Mouse (Mus musculus) testis, postnatal 10 days (tissue): ENCODE data around the gene Bmp7.
A peak's percentile ranks its signal among the peaks of the same experiment; 100 is the strongest.

ENCODE experiments used
- DNase-seq: peaks from one replicate; pipeline ENCODE4 v3.0.0; 2021; ENCODE audit warnings: low spot score

The Bmp7 gene

DNA sequence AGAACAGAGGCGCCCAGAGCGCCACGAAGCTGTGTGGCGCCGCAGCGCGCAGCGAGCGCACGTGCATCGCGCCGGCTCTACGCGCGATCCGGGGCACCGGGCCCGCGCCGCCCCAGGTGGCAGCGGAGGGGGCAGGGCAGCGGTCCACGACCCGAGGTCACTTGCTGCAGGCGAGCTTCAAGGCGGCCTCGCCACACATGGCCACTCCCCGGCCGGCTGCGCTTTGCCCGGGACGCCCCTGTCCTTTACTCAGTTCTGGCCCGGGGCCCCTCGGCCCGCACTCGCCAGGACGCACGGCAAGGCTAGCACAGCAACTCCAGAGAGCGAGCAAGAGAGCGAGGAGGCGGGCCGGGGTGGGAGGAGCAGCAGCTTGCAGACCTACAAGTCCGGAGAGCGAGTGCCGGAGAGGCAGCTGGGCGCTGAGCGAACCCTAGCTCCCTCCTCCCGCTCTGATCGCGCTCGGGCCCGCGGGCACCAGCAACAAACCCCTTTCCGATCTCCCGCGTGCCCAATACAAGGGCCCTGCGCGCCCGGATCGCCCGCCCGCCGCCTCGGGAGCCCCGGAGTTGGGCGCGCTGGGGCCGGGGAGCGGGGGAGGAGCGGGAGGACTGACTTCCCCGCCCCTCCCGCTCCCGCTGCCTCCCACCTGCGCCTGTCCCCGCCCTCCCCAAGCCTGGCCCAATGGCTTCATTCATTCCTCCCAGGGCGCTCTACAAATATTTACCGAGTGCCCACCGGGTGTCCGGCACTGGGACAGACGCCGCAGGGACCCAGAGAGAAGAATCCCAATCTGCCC, at the start of gene Bmp7:
TSS of gene Bmp7 (minus strand) at position 319 of the 796 bp plus-strand sequence.
- DNase-seq = peak; percentile 75

DNA sequence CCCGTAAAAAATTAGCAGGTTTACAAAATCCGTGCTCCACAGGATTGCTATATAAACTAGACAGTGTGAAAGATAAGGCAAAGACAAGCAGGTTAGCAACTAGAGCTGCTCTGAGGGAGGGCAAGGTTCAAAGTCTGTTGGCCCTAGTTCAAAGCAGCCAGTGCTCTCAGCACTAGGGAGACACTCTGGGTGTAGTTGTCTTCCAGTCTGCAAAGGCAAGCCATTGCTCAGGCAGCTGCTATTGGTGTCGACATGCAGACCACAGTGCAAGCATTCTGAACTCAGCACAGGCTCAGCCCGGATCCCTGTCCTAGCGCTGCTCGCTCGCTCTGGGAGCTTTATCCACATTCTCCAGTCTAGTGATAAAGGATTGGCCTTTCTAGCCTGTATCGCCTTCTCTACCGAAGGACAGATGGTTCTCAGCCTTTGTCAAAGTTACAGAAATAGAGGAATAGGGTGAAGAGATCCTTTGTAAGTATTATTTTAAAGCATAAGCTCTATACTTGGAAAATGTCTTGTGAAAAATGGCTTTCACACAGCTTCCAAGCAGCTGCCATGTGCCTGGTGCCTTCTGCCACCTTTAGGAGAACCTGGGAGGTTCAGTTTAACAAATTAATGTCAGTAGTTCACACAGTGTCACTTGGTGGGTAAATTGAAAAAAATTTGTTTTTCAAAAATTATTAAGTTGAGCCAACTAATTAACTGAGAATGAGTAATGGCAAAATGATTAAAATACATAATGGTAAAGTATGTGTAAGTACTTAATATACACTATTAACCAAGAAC, 42.8 kb upstream of the Bmp7 start:
- DNase-seq = no peak

GRCm38 (mm10) chr2:172979666-172980345, 39.7 kb upstream of the Bmp7 start:
- DNase-seq = no peak

- no peak for DNase-seq
These were observed 38.1 kb upstream of the Bmp7 start for GRCm38 (mm10) chr2:172978131-172978633.

DNA sequence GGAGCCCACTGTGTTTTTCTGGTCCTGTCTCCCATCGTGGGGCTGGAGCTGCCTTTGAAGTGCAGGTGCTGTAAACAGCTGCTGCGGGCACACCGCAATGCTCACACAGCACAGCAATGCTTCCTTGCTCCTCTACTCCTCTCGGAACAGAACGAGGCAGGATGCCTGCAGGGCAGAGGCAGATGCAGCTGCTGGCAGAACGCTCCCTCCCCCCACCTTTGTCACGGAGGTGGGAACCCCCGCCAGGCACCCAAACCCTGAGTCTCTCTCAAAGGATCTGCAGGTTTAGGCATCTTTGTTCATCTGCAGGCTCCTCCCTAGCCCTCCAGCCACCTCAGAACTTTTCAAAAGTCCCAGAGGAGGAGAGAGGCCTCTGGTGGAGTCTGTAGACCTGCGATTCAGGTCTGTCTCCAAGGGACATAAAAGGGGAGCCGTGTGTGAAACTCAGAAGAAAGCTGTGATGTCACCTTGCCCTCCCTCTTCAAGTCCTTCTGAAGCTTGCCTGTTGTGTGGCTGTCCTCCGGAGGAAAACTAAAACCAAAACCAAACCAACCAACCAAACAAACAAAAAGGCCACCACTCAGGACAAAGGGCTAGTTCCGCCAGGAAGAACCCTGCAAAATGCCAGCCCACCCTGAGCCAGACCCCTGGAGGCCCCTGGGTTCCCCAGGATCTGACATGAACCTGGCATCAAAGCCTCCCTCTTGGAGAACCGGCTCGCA, 37.4 kb upstream of the Bmp7 start, which contains the start of gene Spo11:
TSS of gene Spo11 (plus strand) at position 292 of the 722 bp plus-strand sequence.
- DNase-seq = no peak

DNA sequence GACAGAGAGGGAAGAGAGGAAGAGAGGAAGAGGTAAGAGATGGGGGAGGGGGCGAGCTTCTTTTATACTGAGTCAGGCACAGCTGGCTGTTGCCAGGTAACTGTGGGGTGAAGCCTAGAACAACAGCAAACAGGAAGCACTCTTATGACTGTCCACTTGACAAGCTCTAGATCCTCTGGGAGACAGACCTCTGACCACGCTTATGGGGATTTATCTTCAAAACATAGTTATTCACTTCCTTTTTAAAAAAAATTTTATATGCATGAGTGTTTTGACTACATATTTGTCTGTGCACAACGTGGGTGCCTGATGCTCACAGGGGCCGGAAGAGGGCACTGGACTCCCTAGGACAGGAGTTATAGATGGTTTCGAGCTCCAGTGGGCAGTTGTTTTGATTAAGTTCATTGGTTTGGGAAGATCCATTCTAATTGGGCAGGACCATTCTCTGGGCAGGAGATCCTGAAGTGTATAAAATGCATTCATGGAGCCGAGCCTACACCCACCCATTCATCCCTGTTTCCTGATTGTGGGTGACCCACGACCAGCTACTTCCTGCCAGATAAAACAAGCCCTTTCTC, 36.6 kb upstream of the Bmp7 start:
- DNase-seq = no peak

- DNase-seq = no peak
These were observed 35.0 kb upstream of the Bmp7 start for GRCm38 (mm10) chr2:172975159-172975558.

GRCm38 (mm10) chr2:172974701-172975100, 34.6 kb upstream of the Bmp7 start:
- DNase-seq = no peak

DNA sequence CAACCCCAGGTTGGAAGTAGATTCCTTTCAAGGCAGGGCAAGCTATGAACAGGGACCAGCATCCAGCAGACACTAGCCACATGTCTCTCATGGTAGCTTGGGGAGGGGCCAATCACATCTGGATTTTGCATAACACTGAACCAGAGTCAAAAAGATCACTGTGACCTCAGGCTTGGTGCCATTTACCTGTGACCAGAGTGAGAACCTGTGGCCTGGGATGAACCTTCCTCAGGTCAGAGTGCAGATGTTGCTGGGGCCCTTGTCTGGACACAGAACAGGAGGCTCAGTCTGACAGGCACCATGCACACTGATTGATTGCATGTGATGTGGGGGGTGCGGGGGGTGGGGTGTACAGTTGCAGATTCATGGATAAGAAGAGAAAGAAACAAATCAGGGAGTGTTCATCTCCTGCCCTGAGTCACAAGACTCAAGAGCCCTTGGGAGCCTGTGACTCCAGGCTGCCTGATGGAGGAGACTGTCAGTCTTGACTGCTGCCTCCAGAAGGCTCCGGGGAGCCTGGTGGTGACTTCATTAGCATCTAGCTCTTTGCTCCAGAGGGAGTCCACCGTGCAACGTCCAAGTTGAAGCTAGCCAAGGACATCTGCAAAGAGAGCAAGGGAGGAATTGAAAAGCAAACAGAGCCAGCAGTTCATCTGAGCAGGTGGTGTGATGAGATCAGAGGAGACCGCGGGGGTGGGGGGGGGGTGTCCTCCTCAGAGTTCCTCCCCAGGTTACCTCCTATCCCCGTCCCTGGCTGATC, 33.9 kb upstream of the Bmp7 start:
- DNase-seq = no peak

DNA sequence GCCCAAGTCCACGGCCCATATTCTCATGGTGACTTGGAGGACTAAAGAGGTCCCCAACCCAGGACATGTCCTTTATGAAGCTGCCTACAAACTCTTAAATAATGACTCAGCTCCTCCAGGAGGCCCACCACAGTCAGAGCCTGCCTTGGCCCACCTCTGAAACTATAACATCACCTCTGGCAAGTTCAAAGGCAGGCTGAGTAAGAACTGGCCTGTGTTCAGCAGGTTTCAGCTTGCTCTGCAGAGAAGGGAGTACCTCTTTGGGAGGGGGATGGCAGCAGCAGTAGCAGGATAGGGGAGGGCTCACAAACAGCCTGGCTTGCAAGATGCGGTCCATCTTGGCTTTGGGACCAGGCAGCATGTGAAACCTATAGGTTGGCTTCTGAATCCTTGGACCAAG, 31.7 kb upstream of the Bmp7 start:
- no peak for DNase-seq

- DNase-seq = no peak
These were observed 26.4 kb upstream of the Bmp7 start for GRCm38 (mm10) chr2:172966480-172966879.

DNA sequence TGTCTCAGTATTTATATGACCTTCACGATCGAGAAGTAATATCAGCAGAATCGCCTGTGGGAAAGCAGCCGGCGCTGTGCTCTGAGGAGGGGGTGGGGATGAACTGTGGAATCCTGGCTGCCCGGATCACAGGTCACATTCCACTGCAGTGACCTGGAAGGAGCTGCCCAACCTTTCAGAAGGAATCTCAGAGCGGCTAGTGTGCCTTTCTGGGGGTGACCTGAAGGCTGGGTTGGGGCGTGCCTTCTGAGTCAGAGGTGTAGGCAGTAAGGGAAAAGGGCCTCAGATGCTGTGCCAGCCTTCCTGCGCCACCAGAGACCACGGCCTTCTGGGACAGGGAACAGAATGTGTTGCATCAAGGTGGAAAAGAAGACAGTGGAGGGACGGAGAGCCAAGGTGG, 25.1 kb upstream of the Bmp7 start:
- DNase-seq = no peak

- DNase-seq = no peak
These were observed 21.1 kb upstream of the Bmp7 start for GRCm38 (mm10) chr2:172961211-172961610.

DNA sequence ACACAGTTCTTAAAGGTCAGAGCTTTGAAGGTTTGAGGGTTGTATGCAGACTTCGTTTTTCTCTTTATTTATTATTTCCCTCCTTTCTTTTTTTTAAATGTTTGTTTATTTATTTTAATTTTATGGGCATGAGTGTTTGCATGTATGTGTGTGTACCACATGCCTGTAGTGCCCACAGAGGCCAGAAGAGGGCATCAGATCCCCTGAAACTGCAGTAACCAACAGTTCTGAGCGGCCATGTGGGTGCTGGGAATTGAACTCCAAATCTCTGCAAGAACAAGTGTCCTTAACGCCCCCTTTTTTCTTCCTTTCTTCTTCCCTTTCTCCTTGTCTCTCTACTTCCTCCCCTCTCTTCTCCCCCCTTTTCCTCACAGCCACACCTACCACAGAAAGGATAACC, 20.2 kb upstream of the Bmp7 start:
- no peak for DNase-seq

- no peak for DNase-seq
These were observed 19.1 kb upstream of the Bmp7 start for GRCm38 (mm10) chr2:172959006-172959768.

DNA sequence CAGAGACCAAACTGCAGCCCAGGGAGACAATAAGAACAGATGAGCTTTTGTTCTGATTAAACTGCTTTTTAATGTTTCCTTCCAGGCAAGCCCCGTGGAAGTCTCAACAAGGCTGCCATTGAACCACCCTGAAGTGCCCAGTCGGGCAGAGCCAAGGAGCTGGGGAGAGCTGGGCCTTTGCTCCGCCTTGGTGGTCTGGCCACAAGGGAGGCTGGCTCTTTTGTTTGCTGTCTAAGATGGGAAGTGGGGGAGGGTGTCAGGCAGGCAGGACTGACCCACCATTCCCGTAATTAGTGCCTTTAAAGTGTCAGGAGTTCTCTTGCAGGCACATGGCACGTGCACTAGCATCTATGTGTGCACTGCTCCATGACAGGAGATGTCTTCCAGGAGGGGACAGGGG, 18.5 kb upstream of the Bmp7 start:
- DNase-seq = no peak

DNA sequence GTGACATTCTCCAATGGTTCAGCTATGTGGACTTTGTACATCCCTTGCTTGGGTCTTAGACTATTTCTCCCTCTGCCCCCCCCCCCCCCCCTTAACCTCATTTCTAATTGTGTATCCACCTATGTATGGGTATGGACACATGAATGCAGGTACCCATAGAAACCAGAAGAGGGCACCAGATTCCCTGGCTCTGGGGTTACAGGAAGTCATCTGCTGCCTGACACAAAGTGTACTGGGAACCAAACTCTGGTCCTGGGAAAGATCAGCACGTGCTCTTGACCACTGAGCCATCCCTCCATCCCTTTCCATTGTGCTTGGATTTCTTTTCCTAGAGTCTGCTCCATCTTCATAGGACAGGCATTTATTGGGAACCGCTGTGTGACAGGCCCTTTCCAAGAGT, 11.9 kb upstream of the Bmp7 start:
- no peak for DNase-seq

GRCm38 (mm10) chr2:172950722-172951121, 10.6 kb upstream of the Bmp7 start:
- no peak for DNase-seq

DNA sequence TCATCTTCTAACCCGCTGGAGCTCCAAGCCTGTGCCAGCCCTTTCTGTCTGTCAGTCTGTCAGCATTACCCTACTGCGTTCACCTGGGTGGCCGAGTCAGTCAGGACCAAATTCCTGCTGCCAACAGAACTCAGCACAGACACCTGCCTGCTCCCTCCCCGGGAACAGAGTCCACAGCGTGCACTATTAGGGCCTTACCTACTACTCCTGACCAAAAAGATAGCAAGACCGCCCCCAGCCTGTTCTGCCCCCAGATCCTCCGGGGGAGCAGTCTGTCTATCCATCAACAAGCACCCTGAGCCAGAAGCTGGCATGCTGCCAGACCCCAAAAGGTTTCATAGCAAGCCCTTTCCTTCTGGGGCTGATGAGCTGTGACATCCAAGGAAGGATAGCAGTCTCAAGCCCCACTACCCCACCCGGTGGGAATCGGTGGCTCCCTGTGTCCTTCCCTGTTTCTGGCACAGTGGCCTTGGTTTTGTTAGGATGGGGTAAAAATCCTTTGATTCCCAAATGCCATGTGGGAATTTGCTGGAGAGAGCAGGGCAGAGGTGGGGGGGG, 10.1 kb upstream of the Bmp7 start:
- peak; percentile 54 for DNase-seq

DNA sequence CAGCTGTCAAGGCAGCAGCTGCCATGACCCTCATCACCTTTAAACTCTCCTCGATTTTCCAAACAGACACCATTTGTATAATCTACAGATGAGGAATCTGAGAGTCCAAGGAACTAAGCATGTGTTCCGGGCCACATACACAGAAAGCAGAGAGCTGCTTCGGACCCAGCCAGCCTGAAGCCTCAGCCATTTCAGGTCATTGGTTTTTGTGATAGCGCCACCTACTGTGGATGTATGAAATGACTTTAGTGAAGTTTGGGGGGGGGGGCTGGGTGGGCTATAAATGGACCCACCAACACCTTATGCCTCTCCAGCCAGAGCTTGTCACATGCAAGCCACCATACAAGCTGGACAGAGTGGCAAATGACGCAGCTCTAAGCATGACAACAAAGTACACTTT, 8.9 kb upstream of the Bmp7 start:
- no peak for DNase-seq
